Mouse (Mus musculus): ENCODE measurements at regions not wholly inside any gene's neighbourhood (a gene's known extent, or its start where the extent isn't known, plus 50 kb on each side); places are given as distances from the start of the nearest gene placed in this dataset.

GRCm38 (mm10) chrX:12479207-12479606, 108.4 kb upstream of the Atp6ap2 start:
- DNase-seq = no peak

- DNase-seq = no peak
These were observed 96.6 kb upstream of the Atp6ap2 start for GRCm38 (mm10) chrX:12490957-12491356.

GRCm38 (mm10) chrX:12493216-12493615, 94.4 kb upstream of the Atp6ap2 start:
- no peak for DNase-seq

GRCm38 (mm10) chrX:12493916-12494315, 93.7 kb upstream of the Atp6ap2 start:
- no peak for DNase-seq

- DNase-seq = no peak
These were observed 93.1 kb upstream of the Atp6ap2 start for GRCm38 (mm10) chrX:12494535-12494934.

GRCm38 (mm10) chrX:12500601-12501000, 87.0 kb upstream of the Atp6ap2 start:
- peak; percentile 14 to 27 for DNase-seq

- no peak for DNase-seq
These were observed 85.2 kb upstream of the Atp6ap2 start for GRCm38 (mm10) chrX:12502364-12502763.

- no peak for DNase-seq
These were observed 84.0 kb upstream of the Atp6ap2 start for GRCm38 (mm10) chrX:12503581-12503980.

- DNase-seq = no peak
These were observed 76.5 kb upstream of the Atp6ap2 start for GRCm38 (mm10) chrX:12511119-12511518.

- DNase-seq = no peak
These were observed 62.6 kb upstream of the Atp6ap2 start for GRCm38 (mm10) chrX:12525044-12525443.

- DNase-seq = no peak
These were observed 56.9 kb upstream of the Atp6ap2 start for GRCm38 (mm10) chrX:12530406-12531311.
